Mouse (Mus musculus) cerebellum, adult 2 months (tissue): Measurements from ENCODE around the gene 4930535I16Rik.

Experiments used
- CTCF ChIP-seq: fragments of 200-500 bp; IDR thresholded peaks from 2 replicates; pipeline ENCODE4 v1.5.1; 2011; ENCODE audit warnings: low read depth, mild to moderate bottlenecking, control low read depth, low read length, moderate library complexity, borderline replicate concordance; ENCODE audit not compliant: insufficient read depth
- POLR2A ChIP-seq: fragments of 200-500 bp; IDR thresholded peaks from 2 replicates; pipeline ENCODE4 v1.6.1; 2011; ENCODE audit warnings: low read length, control low read depth, borderline replicate concordance; ENCODE audit not compliant: insufficient read depth

DNA sequence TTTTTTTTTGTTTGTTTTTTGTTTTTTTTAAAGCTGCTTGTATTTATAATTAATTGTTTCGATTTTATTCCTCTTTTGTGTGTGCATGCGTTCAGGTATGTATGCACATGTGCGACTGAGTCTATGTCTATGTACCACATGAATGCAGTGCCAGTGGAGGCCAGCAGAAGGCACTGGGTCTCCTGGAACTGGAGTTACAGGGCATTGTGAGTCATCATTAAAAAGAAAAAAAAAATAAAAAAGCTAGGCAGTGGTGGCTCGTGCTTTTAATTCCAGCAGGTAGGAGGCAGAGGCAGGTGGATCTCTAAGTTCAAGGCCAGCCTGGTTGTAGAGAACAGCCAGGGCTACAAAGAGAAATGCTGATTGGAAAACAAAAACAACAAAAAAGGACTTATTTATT lies 12.2 kb upstream of the 4930535I16Rik start:
- TF ChIP-seq CTCF: no peak
- no peak for TF ChIP-seq POLR2A
